Mouse (Mus musculus): ENCODE data around the gene Agbl4.

DNA sequence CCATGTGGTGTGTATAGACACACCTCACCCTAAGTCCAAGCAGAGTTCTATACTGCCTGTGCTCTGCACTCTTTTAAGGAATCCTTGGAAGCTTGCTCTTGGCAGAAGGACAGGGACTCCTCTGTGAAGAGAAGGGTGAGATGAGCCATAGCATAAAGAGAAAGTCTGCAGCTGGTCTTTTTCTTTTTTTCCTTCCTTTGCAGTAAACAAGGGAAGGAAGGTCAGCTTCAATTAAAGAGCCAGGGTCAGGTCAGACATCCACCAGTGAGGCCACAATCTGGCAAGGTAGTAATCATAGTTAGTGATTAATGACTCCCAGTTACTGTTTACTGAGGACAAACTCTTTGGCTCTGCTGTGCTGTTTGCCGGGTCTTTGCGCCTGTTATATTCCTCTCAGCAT, 802.6 kb downstream of the Agbl4 start:
- TF ChIP-seq CTCF (IDR thresholded peaks at IDR 0.05; ENCODE audit: control insufficient read depth, insufficient read depth, insufficient read length) (no peak), CEBPB (IDR thresholded peaks at IDR 0.05; ENCODE audit: low read depth) (no peak), MYOG (IDR thresholded peaks at IDR 0.05; ENCODE audit: control insufficient read depth, extremely low read depth, insufficient read length) (no peak), MYOD1 (IDR thresholded peaks at IDR 0.05; ENCODE audit: control insufficient read depth, insufficient read length, low read depth) (no peak), MAX (IDR thresholded peaks at IDR 0.05) (no peak), USF1 (IDR thresholded peaks at IDR 0.05; ENCODE audit: low read depth) (no peak), FOSL1 (IDR thresholded peaks at IDR 0.05; ENCODE audit: insufficient read depth, low read length, poor library complexity, severe bottlenecking) (no peak)

Data from C2C12 (cell line).